Mouse (Mus musculus) Muller cell, postnatal 12 days (primary cell): ENCODE data around the gene Lrrc45.
"Not testable (repeated sequence)": the region's sequence is repeated elsewhere in the genome, so short reads cannot be mapped to it uniquely, and the experiment has no call there.

Source experiments
- DNase-seq: peaks from one replicate; pipeline ENCODE4 v3.0.0-alpha.2; 2015; ENCODE audit errors: inconsistent ontology term

Lrrc45 gene

GRCm38 (mm10) chr11:120726243-120727168 lies 12.8 kb downstream of the Lrrc45 start:
- DNase-seq: no peak

GRCm38 (mm10) chr11:120727169-120727527 lies 13.4 kb downstream of the Lrrc45 start, which contains the start of gene Dcxr:
TSS of gene Dcxr (minus strand) at chr11:120727281.
- DNase-seq: peak; percentile 93

- DNase-seq: no peak
These were observed 13.8 kb downstream of the Lrrc45 start for GRCm38 (mm10) chr11:120727564-120727963.

GRCm38 (mm10) chr11:120728530-120729240 lies 15.0 kb downstream of the Lrrc45 start:
- DNase-seq: no peak

GRCm38 (mm10) chr11:120729432-120730050 lies 15.8 kb downstream of the Lrrc45 start:
- not testable (repeated sequence) for DNase-seq

- no peak for DNase-seq
These were observed 16.7 kb downstream of the Lrrc45 start for GRCm38 (mm10) chr11:120730331-120730870.

- no peak for DNase-seq
These were observed 17.7 kb downstream of the Lrrc45 start for GRCm38 (mm10) chr11:120731395-120731794.

- no peak for DNase-seq
These were observed 18.3 kb downstream of the Lrrc45 start, which contains the start of gene Cbr2 for GRCm38 (mm10) chr11:120731858-120732680. TSS of gene Cbr2 (minus strand) at chr11:120732114.

- no peak for DNase-seq
These were observed 19.8 kb downstream of the Lrrc45 start for GRCm38 (mm10) chr11:120733521-120733920.

GRCm38 (mm10) chr11:120736424-120736823 lies 22.7 kb downstream of the Lrrc45 start:
- no peak for DNase-seq

- no peak for DNase-seq
These were observed 27.3 kb downstream of the Lrrc45 start for GRCm38 (mm10) chr11:120740981-120741380.

- no peak for DNase-seq
These were observed 30.5 kb downstream of the Lrrc45 start for GRCm38 (mm10) chr11:120744121-120744701.

- no peak for DNase-seq
These were observed 34.2 kb downstream of the Lrrc45 start for GRCm38 (mm10) chr11:120747974-120748373.

- no peak for DNase-seq
These were observed 35.7 kb downstream of the Lrrc45 start for GRCm38 (mm10) chr11:120749430-120749829.

GRCm38 (mm10) chr11:120751606-120752005 lies 37.9 kb downstream of the Lrrc45 start:
- no peak for DNase-seq

GRCm38 (mm10) chr11:120760236-120760635 lies 46.5 kb downstream of the Lrrc45 start:
- DNase-seq: no peak

- no peak for DNase-seq
These were observed 48.3 kb downstream of the Lrrc45 start for GRCm38 (mm10) chr11:120761811-120762671.

- DNase-seq: peak; percentile 13
These were observed 48.9 kb downstream of the Lrrc45 start, which contains the start of gene Hmga1b for GRCm38 (mm10) chr11:120762672-120763041. TSS of gene Hmga1b (plus strand) at chr11:120762794.
